Mouse (Mus musculus) induced T-regulatory cell, adult 2 months (primary cell): Measurements from ENCODE around the gene Tube1.
"Not testable (repeated sequence)": the region's sequence is repeated elsewhere in the genome, so short reads cannot be mapped to it uniquely, and the experiment has no call there.

Experiments
- DNase-seq: peaks from one replicate; pipeline ENCODE4 v3.0.0-alpha.2; 2012; ENCODE audit warnings: low read depth

Gene Tube1

GRCm38 (mm10) chr10:39169642-39170041 lies 35.9 kb downstream of the Tube1 start:
- DNase-seq, result no peak

GRCm38 (mm10) chr10:39170181-39170580 lies 36.4 kb downstream of the Tube1 start:
- DNase-seq, result peak; percentile 90

- no peak for DNase-seq
Observed at GRCm38 (mm10) chr10:39170706-39171105, 36.9 kb downstream of the Tube1 start.

- DNase-seq, result peak; percentile 97
Observed at GRCm38 (mm10) chr10:39171134-39171533, 37.4 kb downstream of the Tube1 start.

- peak; percentile 98 for DNase-seq
Observed at GRCm38 (mm10) chr10:39171603-39172539, 38.1 kb downstream of the Tube1 start.

GRCm38 (mm10) chr10:39172540-39172931 lies 38.8 kb downstream of the Tube1 start:
- no peak for DNase-seq

GRCm38 (mm10) chr10:39173077-39173476 lies 39.3 kb downstream of the Tube1 start:
- DNase-seq, result no peak

GRCm38 (mm10) chr10:39176981-39177380 lies 43.2 kb downstream of the Tube1 start:
- DNase-seq, result peak; percentile 37

GRCm38 (mm10) chr10:39184864-39185544 lies 51.2 kb downstream of the Tube1 start:
- DNase-seq, result no peak

GRCm38 (mm10) chr10:39185545-39185906 lies 51.8 kb downstream of the Tube1 start:
- no peak for DNase-seq

- DNase-seq, result peak; percentile 92
Observed at GRCm38 (mm10) chr10:39192673-39193072, 58.9 kb downstream of the Tube1 start.

- DNase-seq, result not testable (repeated sequence)
Observed at GRCm38 (mm10) chr10:39198216-39198615, 64.4 kb downstream of the Tube1 start.
